23 mouse cellular contexts compared by ENCODE assay signal in genomic region chr19:55861746-55862145, GRCm38 (mm10).
DNase-seq lines count a peak whose midpoint lies in the region; ATAC-seq and TF ChIP-seq lines count a peak whose summit lies in the region.
"Had no signal": no experiment of that assay in that cellular context is flagged by ENCODE, and none has a peak within 500 bp of the region (broad histone marks: within the 10 kb centered on the region; RNA-seq: fewer than 3 reads in every experiment).

No protein-coding gene starts in this region.

- no peak overlapping the region for H3K4me3 ChIP-seq in forebrain, embryonic 10.5 days
- no peak overlapping the region for H3K4me3 ChIP-seq in forebrain, embryonic 11.5 days (ENCODE audit: low read depth, low read length)
- H3K4me3 ChIP-seq in MEL (ENCODE audit: control insufficient read depth in 1 of 2, insufficient read depth in 1 of 2, low read depth in 2 of 2, low read length in 2 of 2) = no peak overlapping the region
- H3K4me3 ChIP-seq in limb, embryonic 10.5 days = no peak overlapping the region
- H3K4me3 ChIP-seq: embryonic facial prominence, embryonic 13.5 days; forebrain, embryonic 12.5 days; hindbrain, embryonic 10.5 days; layer of hippocampus, adult 2 months; lung, embryonic 15.5 days had no signal

- no peak for TF ChIP-seq RAD21 in MEL (IDR thresholded peaks at IDR 0.05; ENCODE audit: low read depth, low read length)

- H3K9ac ChIP-seq in forebrain, embryonic 11.5 days (ENCODE audit: low read length) = no peak overlapping the region
- no peak overlapping the region for H3K9ac ChIP-seq in MEL (ENCODE audit: control insufficient read depth, low read depth, low read length, poor library complexity, severe bottlenecking)
- H3K9ac ChIP-seq: embryonic facial prominence, embryonic 13.5 days; forebrain, embryonic 12.5 days; lung, embryonic 15.5 days had no signal

- H3K4me2 ChIP-seq in forebrain, embryonic 11.5 days (ENCODE audit: low read depth, low read length, severe bottlenecking) = no peak overlapping the region
- H3K4me2 ChIP-seq: embryonic facial prominence, embryonic 13.5 days; forebrain, embryonic 12.5 days; lung, embryonic 15.5 days had no signal

- peak overlapping the region; percentile 21; the same call in 1 of the 2 replicates for H3K27ac ChIP-seq in forebrain, embryonic 10.5 days
- no peak overlapping the region for H3K27ac ChIP-seq in forebrain, embryonic 11.5 days (ENCODE audit: low read depth, low read length)
- H3K27ac ChIP-seq in MEL (ENCODE audit: control insufficient read depth, low read depth, low read length) = peak overlapping the region; percentile 19; the same call in 1 of the 2 replicates
- 0 out of 2 replicates have a peak overlapping the region, but pooled peaks have one; percentile 1 for H3K27ac ChIP-seq in limb, embryonic 10.5 days
- H3K27ac ChIP-seq: embryonic facial prominence, embryonic 13.5 days; forebrain, embryonic 12.5 days; hindbrain, embryonic 10.5 days; kidney, postnatal 0 days; layer of hippocampus, adult 2 months; lung, embryonic 15.5 days; macrophage had no signal

- TF ChIP-seq CTCF in MEL (IDR thresholded peaks at IDR 0.05 in 2 of 3, conservative IDR thresholded peaks at IDR 0.05 in 1 of 3; ENCODE audit: control insufficient read depth in 1 of 3, insufficient read depth in 1 of 3, low read depth in 2 of 3, low read length in 3 of 3, poor library complexity in 1 of 3, severe bottlenecking in 1 of 3) = no peak

- no peak for ATAC-seq in forebrain, embryonic 11.5 days (replicated peaks; ENCODE audit: low FRiP score)
- peak; percentile 50 for ATAC-seq in megakaryocyte-erythroid progenitor cell, adult 5-6 weeks (replicated peaks; ENCODE audit: low FRiP score, low TSS enrichment, poor library complexity, severe bottlenecking)
- ATAC-seq: CD4-positive, CD25-positive, alpha-beta regulatory T cell, adult 4 months; inflammation-experienced regulatory T-cells, adult 6 months had no signal

- no peaks in the 10 kb centered on the region for H3K27me3 ChIP-seq in forebrain, embryonic 10.5 days (ENCODE audit: poor library complexity, severe bottlenecking)
- H3K27me3 ChIP-seq in forebrain, embryonic 11.5 days (ENCODE audit: control insufficient read depth, insufficient read depth, low read length) = no peaks in the 10 kb centered on the region
- no peaks in the 10 kb centered on the region for H3K27me3 ChIP-seq in MEL (ENCODE audit: control insufficient read depth in 1 of 2, insufficient read depth in 2 of 2, low read length in 2 of 2)
- H3K27me3 ChIP-seq in limb, embryonic 10.5 days (ENCODE audit: low read depth, poor library complexity, severe bottlenecking) = no peaks in the 10 kb centered on the region; the same call in 1 of the 2 replicates
- H3K27me3 ChIP-seq: embryonic facial prominence, embryonic 13.5 days; forebrain, embryonic 12.5 days; lung, embryonic 15.5 days had no signal

- no peaks in the 10 kb centered on the region for H3K9me3 ChIP-seq in forebrain, embryonic 10.5 days
- H3K9me3 ChIP-seq in forebrain, embryonic 11.5 days (ENCODE audit: control insufficient read depth, low read length) = no peaks in the 10 kb centered on the region
- no peaks in the 10 kb centered on the region for H3K9me3 ChIP-seq in MEL (replicated peaks; ENCODE audit: insufficient read depth, low read length)
- no peaks in the 10 kb centered on the region for H3K9me3 ChIP-seq in limb, embryonic 10.5 days (replicated peaks)
- H3K9me3 ChIP-seq: embryonic facial prominence, embryonic 13.5 days; forebrain, embryonic 12.5 days; G1E; hindbrain, embryonic 10.5 days; lung, embryonic 15.5 days had no signal

- no peak for TF ChIP-seq POLR2A in MEL (IDR thresholded peaks at IDR 0.05; ENCODE audit: control insufficient read depth in 1 of 2, insufficient read depth in 1 of 2, low read depth in 1 of 2, low read length in 2 of 2, poor library complexity in 1 of 2)

- H3K79me2 ChIP-seq in MEL (ENCODE audit: control insufficient read depth, insufficient read depth, low read length, poor library complexity) = no peaks in the 10 kb centered on the region

- peak; percentile 34 to 55; a peak in 3 of 4 replicates for TF ChIP-seq EP300 in MEL (IDR thresholded peaks at IDR 0.05; ENCODE audit: low read depth in 1 of 2, low read length in 2 of 2)

- 76% methylated on average over 2 of the region's 2 CpGs for WGBS in forebrain, embryonic 10.5 days
- 80% methylated on average over 2 of the region's 2 CpGs for WGBS in forebrain, embryonic 11.5 days
- 87% methylated on average over 2 of the region's 2 CpGs for WGBS in limb, embryonic 10.5 days

- H3K4me1 ChIP-seq in forebrain, embryonic 10.5 days = peaks cover 22% of the 10 kb centered on the region
- H3K4me1 ChIP-seq in forebrain, embryonic 11.5 days (replicated peaks; ENCODE audit: control insufficient read depth, insufficient read depth, low read length) = no peaks in the 10 kb centered on the region
- H3K4me1 ChIP-seq in MEL (ENCODE audit: control insufficient read depth in 1 of 2, insufficient read depth in 2 of 2, low read length in 2 of 2) = peaks cover 44 to 62% of the 10 kb centered on the region in 2 experiments
- peaks cover 26% of the 10 kb centered on the region for H3K4me1 ChIP-seq in limb, embryonic 10.5 days
- H3K4me1 ChIP-seq: forebrain, embryonic 12.5 days had no signal

- DNase-seq in forebrain, embryonic 10.5 days (ENCODE audit: extremely low spot score, low spot score) = no peak
- DNase-seq in forebrain, embryonic 11.5 days (ENCODE audit: low spot score) = no peak
- peak; percentile 76 for DNase-seq in MEL (ENCODE audit: low read depth, low spot score)
- DNase-seq in limb, embryonic 10.5 days (ENCODE audit: low spot score) = no peak
- no peak for DNase-seq in ovary, postnatal 36 days (ENCODE audit: low spot score)
- DNase-seq in adrenal gland, postnatal 25 days = no peak
- no peak for DNase-seq in T-cell, adult 2 months (ENCODE audit: low spot score)
- DNase-seq: adrenal gland, adult 8-10 months; cerebellum, adult 9-10 months; gastrocnemius, postnatal 25 days; midbrain, embryonic 14.5 days; retina, postnatal 1 day had no signal

- H3K36me3 ChIP-seq in forebrain, embryonic 10.5 days (replicated peaks) = peaks cover 42% of the 10 kb centered on the region
- no peaks in the 10 kb centered on the region for H3K36me3 ChIP-seq in forebrain, embryonic 11.5 days (ENCODE audit: control insufficient read depth, insufficient read depth, low read length)
- H3K36me3 ChIP-seq in MEL (ENCODE audit: control insufficient read depth in 1 of 2, insufficient read depth in 2 of 2, low read length in 2 of 2) = peaks cover 0 to 50% of the 10 kb centered on the region in 2 experiments; a peak in 2 of 4 replicates
- peaks cover 58% of the 10 kb centered on the region for H3K36me3 ChIP-seq in limb, embryonic 10.5 days
- H3K36me3 ChIP-seq: G1E had no signal

TF ChIP-seq in MEL, 35 proteins besides CTCF, POLR2A, EP300 and RAD21:
- TF ChIP-seq ZKSCAN1 (IDR thresholded peaks at IDR 0.05; ENCODE audit: low read depth, low read length) (no peak), RCOR1 (IDR thresholded peaks at IDR 0.05; ENCODE audit: low read depth, low read length) (0 out of 2 replicates have a peak, but pooled peaks have one; percentile 44), CHD2 (IDR thresholded peaks at IDR 0.05; ENCODE audit: low read length) (no peak), GABPA (IDR thresholded peaks at IDR 0.05; ENCODE audit: low read depth, low read length) (no peak), TCF12 (IDR thresholded peaks at IDR 0.05; ENCODE audit: low read depth, low read length) (peak; percentile 66), MAX (IDR thresholded peaks at IDR 0.05; ENCODE audit: low read length) (peak; percentile 22; the same call in 1 of the 2 replicates), NRF1 (IDR thresholded peaks at IDR 0.05; ENCODE audit: insufficient read depth, low read depth, low read length, poor library complexity, severe bottlenecking) (no peak), ETS1 (IDR thresholded peaks at IDR 0.05; ENCODE audit: low read depth, low read length) (peak; percentile 66; the same call in 1 of the 2 replicates), USF1 (IDR thresholded peaks at IDR 0.05; ENCODE audit: low read depth, low read length) (no peak), SMC3 (IDR thresholded peaks at IDR 0.05; ENCODE audit: low read depth, low read length) (peak; percentile 12; the same call in 1 of the 2 replicates), KAT2A (conservative IDR thresholded peaks at IDR 0.05; ENCODE audit: low read depth, low read length) (no peak), HCFC1 (IDR thresholded peaks at IDR 0.05; ENCODE audit: low read depth, low read length) (0 out of 2 replicates have a peak, but pooled peaks have one; percentile 28), NELFE (IDR thresholded peaks at IDR 0.05; ENCODE audit: low read depth, low read length) (no peak; the same call in 1 of the 2 replicates), GATA1 (IDR thresholded peaks at IDR 0.05; ENCODE audit: low read depth, low read length) (peak; percentile 71), TAL1 (IDR thresholded peaks at IDR 0.05; ENCODE audit: low read length) (0 out of 2 replicates have a peak, but pooled peaks have one; percentile 8), SIN3A (IDR thresholded peaks at IDR 0.05; ENCODE audit: low read length) (peak; percentile 23; the same call in 1 of the 2 replicates), JUND (IDR thresholded peaks at IDR 0.05; ENCODE audit: low read depth, low read length) (no peak), BHLHE40 (IDR thresholded peaks at IDR 0.05; ENCODE audit: borderline replicate concordance, low read depth, low read length) (no peak), MAZ (IDR thresholded peaks at IDR 0.05; ENCODE audit: low read depth, low read length) (no peak), ZNF384 (IDR thresholded peaks at IDR 0.05; ENCODE audit: low read depth, low read length) (no peak), MYC (IDR thresholded peaks at IDR 0.05; ENCODE audit: low read depth, low read length) (0 out of 2 replicates have a peak, but pooled peaks have one; percentile 36)
